Mouse (Mus musculus): ENCODE measurements around the gene Phf23. TPM values are rescaled to one million over a fixed set of nuclear protein-coding genes. Genes with fewer than 3 reads are reported as not detected.

The Phf23 gene
- 39.7 TPM for polyA plus RNA-seq (2014; fragmentation: Illumina TruSeq; extraction: RNeasy Lipid Tissue Mini Kit (QIAGEN cat#74804); ENCODE audit: low read depth, low replicate concordance)

GRCm38 (mm10) chr11:69995391-69995960 is at the start of gene Phf23:
Phf23 (plus strand) TSS chr11:69995777.

GRCm38 (mm10) chr11:69948066-69948762 is 47.4 kb upstream of the Phf23 start, which contains the start of gene Slc2a4:
Slc2a4 (minus strand) TSS chr11:69948188.

GRCm38 (mm10) chr11:69964650-69965270 is 30.8 kb upstream of the Phf23 start, which contains the start of gene Cldn7:
Cldn7 (plus strand) TSS chr11:69964779.

GRCm38 (mm10) chr11:69981141-69981762 is 14.3 kb upstream of the Phf23 start, which contains the start of gene Ctdnep1:
Ctdnep1 (plus strand) TSS chr11:69981156.

GRCm38 (mm10) chr11:69982225-69982624 is 13.4 kb upstream of the Phf23 start, which contains the start of gene Elp5:
Elp5 (minus strand) TSS chr11:69982517.

GRCm38 (mm10) chr11:69990850-69991691 is 4.5 kb upstream of the Phf23 start, which contains the start of gene Gabarap:
Gabarap (plus strand) TSS chr11:69991143.

GRCm38 (mm10) chr11:70000396-70000898 is 4.9 kb downstream of the Phf23 start, which contains the start of gene Dvl2:
Dvl2 (plus strand) TSS chr11:70000595.

GRCm38 (mm10) chr11:70014880-70015558 is 19.4 kb downstream of the Phf23 start, which contains the start of gene Acadvl:
Acadvl (minus strand) TSS chr11:70015411.

GRCm38 (mm10) chr11:70016669-70017068 is 21.1 kb downstream of the Phf23 start, which contains the start of gene Dlg4:
Dlg4 (plus strand) TSS chr11:70016942.

Other genes starting within 250 kb of the Phf23 start
- 43.9 TPM for gene Polr2a, start 237.1 kb upstream of the Phf23 start, polyA plus RNA-seq (2014; fragmentation: Illumina TruSeq; extraction: RNeasy Lipid Tissue Mini Kit (QIAGEN cat#74804); ENCODE audit: low read depth, low replicate concordance)
- gene Slc35g3, start 233.8 kb upstream of the Phf23 start, polyA plus RNA-seq (2014; fragmentation: Illumina TruSeq; extraction: RNeasy Lipid Tissue Mini Kit (QIAGEN cat#74804); ENCODE audit: low read depth, low replicate concordance), result 1.5 TPM
- gene Zbtb4, start 229.9 kb upstream of the Phf23 start, polyA plus RNA-seq (2014; fragmentation: Illumina TruSeq; extraction: RNeasy Lipid Tissue Mini Kit (QIAGEN cat#74804); ENCODE audit: low read depth, low replicate concordance), result 28.9 TPM
- 8.3 TPM for gene Chrnb1, start 199.8 kb upstream of the Phf23 start, polyA plus RNA-seq (2014; fragmentation: Illumina TruSeq; extraction: RNeasy Lipid Tissue Mini Kit (QIAGEN cat#74804); ENCODE audit: low read depth, low replicate concordance)
- gene Fgf11, start 193.9 kb upstream of the Phf23 start, polyA plus RNA-seq (2014; fragmentation: Illumina TruSeq; extraction: RNeasy Lipid Tissue Mini Kit (QIAGEN cat#74804); ENCODE audit: low read depth, low replicate concordance), result 8.7 TPM
- 13.6 TPM for gene Tmem102, start 190.2 kb upstream of the Phf23 start, polyA plus RNA-seq (2014; fragmentation: Illumina TruSeq; extraction: RNeasy Lipid Tissue Mini Kit (QIAGEN cat#74804); ENCODE audit: low read depth, low replicate concordance)
- 2.2 TPM for gene Gm39566, start 180.5 kb upstream of the Phf23 start, polyA plus RNA-seq (2014; fragmentation: Illumina TruSeq; extraction: RNeasy Lipid Tissue Mini Kit (QIAGEN cat#74804); ENCODE audit: low read depth, low replicate concordance)
- gene Spem2, start 177.3 kb upstream of the Phf23 start, polyA plus RNA-seq (2014; fragmentation: Illumina TruSeq; extraction: RNeasy Lipid Tissue Mini Kit (QIAGEN cat#74804); ENCODE audit: low read depth, low replicate concordance), result 14.1 TPM
- 23.3 TPM for gene Spem1, start 173.6 kb upstream of the Phf23 start, polyA plus RNA-seq (2014; fragmentation: Illumina TruSeq; extraction: RNeasy Lipid Tissue Mini Kit (QIAGEN cat#74804); ENCODE audit: low read depth, low replicate concordance)
- 19.0 TPM for gene Nlgn2, start 158.0 kb upstream of the Phf23 start, polyA plus RNA-seq (2014; fragmentation: Illumina TruSeq; extraction: RNeasy Lipid Tissue Mini Kit (QIAGEN cat#74804); ENCODE audit: low read depth, low replicate concordance)
- 183 TPM for gene Tmem256, start 157.3 kb upstream of the Phf23 start, polyA plus RNA-seq (2014; fragmentation: Illumina TruSeq; extraction: RNeasy Lipid Tissue Mini Kit (QIAGEN cat#74804); ENCODE audit: low read depth, low replicate concordance)
- gene Plscr3, start 149.4 kb upstream of the Phf23 start, polyA plus RNA-seq (2014; fragmentation: Illumina TruSeq; extraction: RNeasy Lipid Tissue Mini Kit (QIAGEN cat#74804); ENCODE audit: low read depth, low replicate concordance), result 31.1 TPM
- gene Tnk1, start 137.0 kb upstream of the Phf23 start, polyA plus RNA-seq (2014; fragmentation: Illumina TruSeq; extraction: RNeasy Lipid Tissue Mini Kit (QIAGEN cat#74804); ENCODE audit: low read depth, low replicate concordance), result 23.7 TPM
- not detected for gene Tmem95, start 117.8 kb upstream of the Phf23 start, polyA plus RNA-seq (2014; fragmentation: Illumina TruSeq; extraction: RNeasy Lipid Tissue Mini Kit (QIAGEN cat#74804); ENCODE audit: low read depth, low replicate concordance)
- gene Kctd11, start 114.4 kb upstream of the Phf23 start, polyA plus RNA-seq (2014; fragmentation: Illumina TruSeq; extraction: RNeasy Lipid Tissue Mini Kit (QIAGEN cat#74804); ENCODE audit: low read depth, low replicate concordance), result 9.4 TPM
- gene Acap1, start 100.2 kb upstream of the Phf23 start, polyA plus RNA-seq (2014; fragmentation: Illumina TruSeq; extraction: RNeasy Lipid Tissue Mini Kit (QIAGEN cat#74804); ENCODE audit: low read depth, low replicate concordance), result 43.9 TPM
- 14.3 TPM for gene 2810408A11Rik, start 94.8 kb upstream of the Phf23 start, polyA plus RNA-seq (2014; fragmentation: Illumina TruSeq; extraction: RNeasy Lipid Tissue Mini Kit (QIAGEN cat#74804); ENCODE audit: low read depth, low replicate concordance)
- 35.5 TPM for gene Neurl4, start 94.7 kb upstream of the Phf23 start, polyA plus RNA-seq (2014; fragmentation: Illumina TruSeq; extraction: RNeasy Lipid Tissue Mini Kit (QIAGEN cat#74804); ENCODE audit: low read depth, low replicate concordance)
- gene Gps2, start 81.9 kb upstream of the Phf23 start, polyA plus RNA-seq (2014; fragmentation: Illumina TruSeq; extraction: RNeasy Lipid Tissue Mini Kit (QIAGEN cat#74804); ENCODE audit: low read depth, low replicate concordance), result 47.7 TPM
- 484 TPM for gene Eif5a, start 73.8 kb upstream of the Phf23 start, polyA plus RNA-seq (2014; fragmentation: Illumina TruSeq; extraction: RNeasy Lipid Tissue Mini Kit (QIAGEN cat#74804); ENCODE audit: low read depth, low replicate concordance)
- gene Ybx2, start 60.0 kb upstream of the Phf23 start, polyA plus RNA-seq (2014; fragmentation: Illumina TruSeq; extraction: RNeasy Lipid Tissue Mini Kit (QIAGEN cat#74804); ENCODE audit: low read depth, low replicate concordance), result 58.7 TPM
- 63.7 TPM for gene Slc2a4, start 47.6 kb upstream of the Phf23 start, polyA plus RNA-seq (2014; fragmentation: Illumina TruSeq; extraction: RNeasy Lipid Tissue Mini Kit (QIAGEN cat#74804); ENCODE audit: low read depth, low replicate concordance)
- gene Cldn7, start 31.0 kb upstream of the Phf23 start, polyA plus RNA-seq (2014; fragmentation: Illumina TruSeq; extraction: RNeasy Lipid Tissue Mini Kit (QIAGEN cat#74804); ENCODE audit: low read depth, low replicate concordance), result 115 TPM
- 98.8 TPM for gene Ctdnep1, start 14.6 kb upstream of the Phf23 start, polyA plus RNA-seq (2014; fragmentation: Illumina TruSeq; extraction: RNeasy Lipid Tissue Mini Kit (QIAGEN cat#74804); ENCODE audit: low read depth, low replicate concordance)
- gene Elp5, start 13.3 kb upstream of the Phf23 start, polyA plus RNA-seq (2014; fragmentation: Illumina TruSeq; extraction: RNeasy Lipid Tissue Mini Kit (QIAGEN cat#74804); ENCODE audit: low read depth, low replicate concordance), result 43.3 TPM
- 520 TPM for gene Gabarap, start 4.6 kb upstream of the Phf23 start, polyA plus RNA-seq (2014; fragmentation: Illumina TruSeq; extraction: RNeasy Lipid Tissue Mini Kit (QIAGEN cat#74804); ENCODE audit: low read depth, low replicate concordance)
- gene Dvl2, start 4.8 kb downstream of the Phf23 start, polyA plus RNA-seq (2014; fragmentation: Illumina TruSeq; extraction: RNeasy Lipid Tissue Mini Kit (QIAGEN cat#74804); ENCODE audit: low read depth, low replicate concordance), result 20.8 TPM
- gene Acadvl, start 19.6 kb downstream of the Phf23 start, polyA plus RNA-seq (2014; fragmentation: Illumina TruSeq; extraction: RNeasy Lipid Tissue Mini Kit (QIAGEN cat#74804); ENCODE audit: low read depth, low replicate concordance), result 83.9 TPM
- 12.7 TPM for gene Dlg4, start 21.2 kb downstream of the Phf23 start, polyA plus RNA-seq (2014; fragmentation: Illumina TruSeq; extraction: RNeasy Lipid Tissue Mini Kit (QIAGEN cat#74804); ENCODE audit: low read depth, low replicate concordance)
- not detected for gene Asgr1, start 58.3 kb downstream of the Phf23 start, polyA plus RNA-seq (2014; fragmentation: Illumina TruSeq; extraction: RNeasy Lipid Tissue Mini Kit (QIAGEN cat#74804); ENCODE audit: low read depth, low replicate concordance)
- gene Asgr2, start 96.9 kb downstream of the Phf23 start, polyA plus RNA-seq (2014; fragmentation: Illumina TruSeq; extraction: RNeasy Lipid Tissue Mini Kit (QIAGEN cat#74804); ENCODE audit: low read depth, low replicate concordance), result 0.94 TPM
- gene Mgl2, start 134.6 kb downstream of the Phf23 start, polyA plus RNA-seq (2014; fragmentation: Illumina TruSeq; extraction: RNeasy Lipid Tissue Mini Kit (QIAGEN cat#74804); ENCODE audit: low read depth, low replicate concordance), result 26.2 TPM
- gene Clec10a, start 160.4 kb downstream of the Phf23 start, polyA plus RNA-seq (2014; fragmentation: Illumina TruSeq; extraction: RNeasy Lipid Tissue Mini Kit (QIAGEN cat#74804); ENCODE audit: low read depth, low replicate concordance), result 43.9 TPM
- gene Slc16a11, start 217.0 kb downstream of the Phf23 start, polyA plus RNA-seq (2014; fragmentation: Illumina TruSeq; extraction: RNeasy Lipid Tissue Mini Kit (QIAGEN cat#74804); ENCODE audit: low read depth, low replicate concordance), result 28.9 TPM
- gene Slc16a13, start 225.3 kb downstream of the Phf23 start, polyA plus RNA-seq (2014; fragmentation: Illumina TruSeq; extraction: RNeasy Lipid Tissue Mini Kit (QIAGEN cat#74804); ENCODE audit: low read depth, low replicate concordance), result 25.1 TPM
- 7.0 TPM for gene Bcl6b, start 234.0 kb downstream of the Phf23 start, polyA plus RNA-seq (2014; fragmentation: Illumina TruSeq; extraction: RNeasy Lipid Tissue Mini Kit (QIAGEN cat#74804); ENCODE audit: low read depth, low replicate concordance)
- gene 0610010K14Rik, start 242.1 kb downstream of the Phf23 start, polyA plus RNA-seq (2014; fragmentation: Illumina TruSeq; extraction: RNeasy Lipid Tissue Mini Kit (QIAGEN cat#74804); ENCODE audit: low read depth, low replicate concordance), result 45.5 TPM
- 11.1 TPM for gene Gm21988, start 244.1 kb downstream of the Phf23 start, polyA plus RNA-seq (2014; fragmentation: Illumina TruSeq; extraction: RNeasy Lipid Tissue Mini Kit (QIAGEN cat#74804); ENCODE audit: low read depth, low replicate concordance)
- gene Rnasek, start 244.1 kb downstream of the Phf23 start, polyA plus RNA-seq (2014; fragmentation: Illumina TruSeq; extraction: RNeasy Lipid Tissue Mini Kit (QIAGEN cat#74804); ENCODE audit: low read depth, low replicate concordance), result 343 TPM

Data from adipose tissue, adult 10 weeks (tissue).